Mouse (Mus musculus): ENCODE data around the gene Dusp28. TPM values are rescaled to one million over a fixed set of nuclear protein-coding genes. Genes with fewer than 3 reads are reported as not detected.

The Dusp28 gene
- polyA plus RNA-seq, 1 experiment from 2014 or later: 19.2 TPM

DNA sequence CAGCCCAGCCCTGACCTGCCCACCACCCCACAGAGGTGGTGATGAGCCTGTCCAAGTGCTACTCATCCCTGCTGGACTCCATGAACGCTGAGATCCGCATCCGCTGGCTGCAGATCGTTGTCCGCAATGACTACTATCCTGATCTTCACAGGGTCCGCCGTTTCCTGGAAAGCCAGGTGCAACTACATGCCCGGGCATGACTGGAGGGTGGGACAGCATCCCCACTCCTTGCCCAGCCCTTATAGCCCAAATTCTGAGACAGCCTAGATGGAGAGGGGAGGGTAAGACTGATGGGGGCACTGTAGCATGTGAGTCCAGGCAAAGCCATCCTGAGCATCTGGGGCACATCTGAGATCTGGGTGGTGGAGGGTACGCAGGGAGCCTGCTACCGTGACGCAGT lies 12.4 kb downstream of the Dusp28 start:
- Histone ChIP-seq H3K27me3 (replicated peaks; ENCODE audit: control insufficient read depth, insufficient read depth, low read length) (no peaks in the 10 kb centered on the region), H3K9me3 (ENCODE audit: control insufficient read depth) (no peaks in the 10 kb centered on the region), H3K27ac (ENCODE audit: low read depth, low read length) (peak overlapping the region; percentile 88; the same call in 1 of the 2 replicates), H3K4me1 (replicated peaks; ENCODE audit: control insufficient read depth, insufficient read depth, low read length) (peaks cover 4% of the 10 kb centered on the region; the same call in 1 of the 2 replicates), H3K4me3 (ENCODE audit: low read depth, low read length) (no peak overlapping the region), H3K4me2 (replicated peaks; ENCODE audit: low read depth) (no peak overlapping the region), H3K36me3 (ENCODE audit: control insufficient read depth, insufficient read depth) (peaks cover 64% of the 10 kb centered on the region), H3K9ac (ENCODE audit: low read depth, low read length) (no peak overlapping the region)
- 94% methylated on average over 11 of the region's 11 CpGs for WGBS
- ATAC-seq: no peak
- TF ChIP-seq CTCF (IDR thresholded peaks at IDR 0.05; ENCODE audit: low read depth): no peak

GRCm38 (mm10) chr1:92919775-92920174 lies 13.0 kb downstream of the Dusp28 start:
- H3K4me1 ChIP-seq (replicated peaks; ENCODE audit: control insufficient read depth, insufficient read depth, low read length): peaks cover 4% of the 10 kb centered on the region; the same call in 1 of the 2 replicates
- no peak overlapping the region for H3K4me2 ChIP-seq (replicated peaks; ENCODE audit: low read depth)
- peaks cover 58% of the 10 kb centered on the region for H3K36me3 ChIP-seq (ENCODE audit: control insufficient read depth, insufficient read depth)
- TF ChIP-seq CTCF (IDR thresholded peaks at IDR 0.05; ENCODE audit: low read depth): no peak
- H3K27ac ChIP-seq (ENCODE audit: low read depth, low read length): peak overlapping the region; percentile 88
- no peaks in the 10 kb centered on the region for H3K9me3 ChIP-seq (ENCODE audit: control insufficient read depth)
- no peak overlapping the region for H3K4me3 ChIP-seq (ENCODE audit: low read depth, low read length)
- no peak overlapping the region for H3K9ac ChIP-seq (ENCODE audit: low read depth, low read length)
- 0 out of 2 replicates have a peak, but pooled peaks have one; percentile 2 for ATAC-seq
- 53% methylated on average over 12 of the region's 12 CpGs for WGBS
- no peaks in the 10 kb centered on the region for H3K27me3 ChIP-seq (replicated peaks; ENCODE audit: control insufficient read depth, insufficient read depth, low read length)

DNA sequence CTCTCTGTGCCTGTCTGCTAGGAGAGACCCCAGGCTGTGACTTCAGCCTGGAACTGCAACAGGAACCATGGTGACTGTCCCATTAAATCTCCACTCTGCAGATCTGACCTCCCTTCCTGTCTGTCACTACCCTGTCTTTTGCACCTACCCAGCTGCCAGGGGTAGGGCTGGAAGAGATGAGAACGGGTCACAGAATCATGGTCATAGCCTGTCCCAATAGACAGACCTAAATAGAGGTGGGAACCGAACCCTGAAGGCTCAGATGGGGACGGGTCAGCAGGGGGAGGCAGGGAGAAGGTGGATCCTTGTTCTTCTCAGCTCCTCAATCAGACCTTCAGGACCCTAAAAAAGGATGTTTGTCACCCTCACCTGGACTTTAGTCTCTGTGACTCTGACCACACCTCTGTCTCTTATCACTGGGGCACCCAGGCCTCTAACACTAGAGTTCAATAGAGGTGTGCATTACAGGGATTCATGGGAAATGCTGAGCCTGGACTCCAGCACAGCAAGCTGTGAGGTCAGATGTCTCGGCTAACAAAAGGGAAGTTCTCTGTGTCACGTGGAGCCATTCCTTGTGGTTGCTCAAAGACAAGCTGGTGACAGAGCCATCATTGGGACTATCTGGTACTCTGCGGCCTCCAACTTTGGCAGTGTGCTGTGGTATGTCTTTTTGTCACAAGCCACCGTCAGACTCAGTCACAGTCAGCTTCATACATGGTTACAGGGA lies 13.9 kb downstream of the Dusp28 start:
- H3K27ac ChIP-seq (ENCODE audit: low read depth, low read length): peak overlapping the region; percentile 88
- TF ChIP-seq CTCF (IDR thresholded peaks at IDR 0.05; ENCODE audit: low read depth): no peak

DNA sequence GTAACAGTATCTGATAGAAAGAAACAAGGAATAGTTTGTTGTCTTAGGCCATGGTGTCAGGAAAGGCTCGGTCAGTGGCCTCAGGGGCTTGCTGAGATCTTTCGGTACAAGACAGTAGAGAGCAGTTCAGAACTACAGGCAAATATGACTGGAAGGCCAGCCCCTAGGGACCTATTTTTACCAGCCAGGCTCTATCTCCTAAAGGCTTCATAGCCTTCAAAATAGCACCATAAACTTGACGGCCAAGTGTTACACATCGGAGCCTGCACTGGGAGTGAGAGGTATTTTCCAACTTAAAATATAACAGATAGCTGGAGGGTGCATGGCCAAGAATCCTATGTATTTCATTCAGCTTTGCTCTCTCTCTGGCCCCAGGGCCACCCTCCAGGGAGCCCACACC lies 14.7 kb downstream of the Dusp28 start:
- peaks cover 4% of the 10 kb centered on the region; the same call in 1 of the 2 replicates for H3K4me1 ChIP-seq (replicated peaks; ENCODE audit: control insufficient read depth, insufficient read depth, low read length)
- no peaks in the 10 kb centered on the region for H3K27me3 ChIP-seq (replicated peaks; ENCODE audit: control insufficient read depth, insufficient read depth, low read length)
- H3K9ac ChIP-seq (ENCODE audit: low read depth, low read length): no peak overlapping the region
- no peaks in the 10 kb centered on the region for H3K9me3 ChIP-seq (ENCODE audit: control insufficient read depth)
- peak overlapping the region; percentile 73 for H3K27ac ChIP-seq (ENCODE audit: low read depth, low read length)
- H3K4me3 ChIP-seq (ENCODE audit: low read depth, low read length): no peak overlapping the region
- no peak for ATAC-seq
- peaks cover 42% of the 10 kb centered on the region for H3K36me3 ChIP-seq (ENCODE audit: control insufficient read depth, insufficient read depth)
- no peak overlapping the region for H3K4me2 ChIP-seq (replicated peaks; ENCODE audit: low read depth)
- TF ChIP-seq CTCF (IDR thresholded peaks at IDR 0.05; ENCODE audit: low read depth): no peak
- WGBS: 84% methylated on average over 4 of the region's 4 CpGs

More for the DNA sequence above, 13.9 kb downstream of the Dusp28 start:
- Histone ChIP-seq H3K27me3 (replicated peaks; ENCODE audit: control insufficient read depth, insufficient read depth, low read length) (no peaks in the 10 kb centered on the region), H3K9me3 (ENCODE audit: control insufficient read depth) (no peaks in the 10 kb centered on the region), H3K4me3 (ENCODE audit: low read depth, low read length) (no peak overlapping the region), H3K4me1 (replicated peaks; ENCODE audit: control insufficient read depth, insufficient read depth, low read length) (peaks cover 4% of the 10 kb centered on the region; the same call in 1 of the 2 replicates), H3K4me2 (replicated peaks; ENCODE audit: low read depth) (no peak overlapping the region; the same call in none of the 2 replicates), H3K36me3 (ENCODE audit: control insufficient read depth, insufficient read depth) (peaks cover 50% of the 10 kb centered on the region), H3K9ac (ENCODE audit: low read depth, low read length) (no peak overlapping the region)
- 56% methylated on average over 7 of the region's 7 CpGs for WGBS
- ATAC-seq: peak; percentile 94

DNA sequence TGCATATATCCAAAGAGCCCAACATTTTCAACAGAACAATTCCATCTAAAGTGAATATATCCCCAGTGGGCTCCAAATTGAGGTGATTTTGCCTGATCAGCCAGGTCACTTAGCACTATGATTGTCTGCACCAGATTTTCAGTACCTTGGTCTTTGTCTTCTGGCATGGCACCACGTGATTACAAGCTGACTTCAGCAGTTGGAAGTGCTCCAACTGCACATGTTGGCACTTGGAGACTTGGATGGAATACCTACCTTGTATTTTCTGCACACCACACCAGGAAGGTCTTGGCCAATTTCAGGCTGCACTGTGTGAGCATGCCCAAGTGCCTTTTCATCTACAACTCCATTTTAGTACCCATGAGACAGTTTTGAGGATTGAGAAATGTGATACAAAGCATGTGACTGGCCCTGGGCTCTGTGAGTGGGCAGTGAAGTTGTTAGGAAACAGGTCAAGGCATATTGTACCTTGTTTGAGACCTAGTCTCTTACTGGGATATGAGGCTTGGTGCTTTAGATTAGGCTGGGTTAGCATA lies 23.5 kb downstream of the Dusp28 start:
- H3K9me3 ChIP-seq (ENCODE audit: control insufficient read depth): no peaks in the 10 kb centered on the region
- WGBS: 13% methylated on average over 1 of the region's 1 CpGs
- TF ChIP-seq CTCF (IDR thresholded peaks at IDR 0.05; ENCODE audit: low read depth): no peak

DNA sequence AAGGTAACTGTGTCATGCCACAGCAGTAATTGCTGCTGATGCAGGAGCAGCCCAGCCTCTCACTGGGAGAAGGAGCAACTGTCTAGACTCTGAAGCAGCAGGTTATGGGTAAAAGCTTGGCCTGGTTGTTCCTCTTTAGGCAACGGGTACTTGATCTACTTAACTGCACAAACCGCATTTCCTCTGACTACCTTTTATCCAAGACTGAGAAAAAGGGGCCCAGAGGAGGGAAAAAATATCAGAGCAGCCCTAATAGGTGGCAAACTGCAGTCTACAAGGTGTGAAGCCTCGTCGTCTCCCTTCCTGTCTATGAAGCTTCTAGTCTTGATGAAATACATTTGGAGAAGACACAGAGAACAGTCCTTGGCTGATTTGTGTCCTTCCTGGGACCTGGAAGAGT lies 26.8 kb downstream of the Dusp28 start:
- TF ChIP-seq CTCF (IDR thresholded peaks at IDR 0.05; ENCODE audit: low read depth): no peak
- H3K36me3 ChIP-seq (ENCODE audit: control insufficient read depth, insufficient read depth): peaks cover 4% of the 10 kb centered on the region; the same call in 1 of the 2 replicates
- ATAC-seq: no peak
- H3K27me3 ChIP-seq (replicated peaks; ENCODE audit: control insufficient read depth, insufficient read depth, low read length): no peaks in the 10 kb centered on the region
- peak overlapping the region; percentile 88 for H3K27ac ChIP-seq (ENCODE audit: low read depth, low read length)
- peak overlapping the region; percentile 72 for H3K4me2 ChIP-seq (replicated peaks; ENCODE audit: low read depth)
- WGBS: 75% methylated on average over 4 of the region's 4 CpGs
- H3K9me3 ChIP-seq (ENCODE audit: control insufficient read depth): no peaks in the 10 kb centered on the region
- peak overlapping the region; percentile 52 for H3K4me3 ChIP-seq (ENCODE audit: low read depth, low read length)
- H3K4me1 ChIP-seq (replicated peaks; ENCODE audit: control insufficient read depth, insufficient read depth, low read length): peaks cover 3% of the 10 kb centered on the region
- peak overlapping the region; percentile 57 for H3K9ac ChIP-seq (ENCODE audit: low read depth, low read length)

More for the DNA sequence above, 23.5 kb downstream of the Dusp28 start:
- Histone ChIP-seq H3K4me1 (replicated peaks; ENCODE audit: control insufficient read depth, insufficient read depth, low read length) (no peaks in the 10 kb centered on the region; the same call in 1 of the 2 replicates), H3K36me3 (ENCODE audit: control insufficient read depth, insufficient read depth) (no peaks in the 10 kb centered on the region), H3K4me3 (ENCODE audit: low read depth, low read length) (no peak overlapping the region), H3K4me2 (replicated peaks; ENCODE audit: low read depth) (no peak overlapping the region), H3K9ac (ENCODE audit: low read depth, low read length) (no peak overlapping the region), H3K27ac (ENCODE audit: low read depth, low read length) (no peak overlapping the region), H3K27me3 (replicated peaks; ENCODE audit: control insufficient read depth, insufficient read depth, low read length) (no peaks in the 10 kb centered on the region)
- no peak for ATAC-seq
